Mouse (Mus musculus) regulatory T cell (primary cell): ENCODE results near the gene Got1.
"Not testable (repeated sequence)": the region's sequence is repeated elsewhere in the genome, so short reads cannot be mapped to it uniquely, and the experiment has no call there.

Source experiments
- in situ Hi-C: fragments of 300-600 bp; cut with MboI, MseI; formaldehyde crosslinking; loops from one replicate; pipeline ENCODE4 v1.15.1; 2025; ENCODE audit warnings: high pct_unique_total_duplicates

The Got1 gene

DNA sequence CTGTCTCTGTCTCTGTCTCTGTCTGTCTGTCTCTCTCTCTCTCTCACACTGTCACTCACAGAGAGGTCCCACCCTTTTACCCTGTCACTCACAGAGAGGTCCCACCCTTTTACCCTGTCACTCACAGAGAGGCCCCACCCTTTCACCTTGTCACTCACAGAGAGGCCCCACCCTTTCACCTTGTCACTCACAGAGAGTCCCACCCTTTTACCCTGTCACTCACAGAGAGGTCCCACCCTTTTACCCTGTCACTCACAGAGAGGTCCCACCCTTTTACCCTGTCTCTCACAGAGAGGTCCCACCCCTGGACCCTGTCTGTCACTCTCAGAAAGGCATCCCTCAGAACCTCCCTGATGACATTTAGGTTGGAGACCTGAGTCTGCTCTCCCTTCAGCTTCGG, 31.1 kb downstream of the Got1 start:
- in situ Hi-C loops: not testable (repeated sequence)

DNA sequence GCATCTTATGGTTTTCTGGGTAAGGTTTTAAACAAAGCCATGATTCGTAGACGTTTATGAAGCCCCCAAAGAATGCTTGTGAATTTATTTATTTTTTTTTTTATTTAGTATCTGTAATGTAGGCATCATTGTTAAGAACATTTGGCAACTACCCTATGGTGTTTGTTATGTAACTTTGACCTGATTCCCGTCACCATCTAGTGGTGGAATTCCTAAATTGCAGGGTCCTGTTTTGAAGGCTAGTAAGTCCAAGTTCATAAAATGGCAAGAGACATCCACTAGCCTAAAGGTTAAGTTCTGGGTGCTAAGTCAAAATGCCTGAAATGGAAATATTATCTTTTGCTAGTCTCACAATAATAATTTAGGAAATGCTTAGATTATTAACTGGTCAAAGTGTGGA, 37.0 kb downstream of the Got1 start:
- in situ Hi-C loops: no loop called here

DNA sequence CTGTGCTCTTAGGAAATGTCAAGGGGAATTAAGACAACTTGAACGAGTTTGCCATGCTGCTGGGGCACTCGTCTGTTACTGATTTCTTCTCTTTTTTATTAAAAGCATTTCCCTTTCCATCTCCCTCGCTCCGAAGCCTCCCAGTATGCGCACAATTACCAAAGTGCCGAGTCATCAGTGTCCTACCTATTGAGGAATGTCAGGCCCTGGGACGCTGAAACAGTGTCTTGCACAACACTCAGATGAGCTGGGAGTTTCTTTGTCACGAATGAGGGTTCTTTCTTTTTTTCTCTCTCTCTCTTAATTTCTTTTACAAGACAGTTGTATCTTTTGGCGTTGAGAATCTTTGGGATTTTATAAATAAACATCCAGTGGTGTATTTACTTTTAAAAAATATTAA, 43.9 kb downstream of the Got1 start:
- in situ Hi-C loops: no loop called here

DNA sequence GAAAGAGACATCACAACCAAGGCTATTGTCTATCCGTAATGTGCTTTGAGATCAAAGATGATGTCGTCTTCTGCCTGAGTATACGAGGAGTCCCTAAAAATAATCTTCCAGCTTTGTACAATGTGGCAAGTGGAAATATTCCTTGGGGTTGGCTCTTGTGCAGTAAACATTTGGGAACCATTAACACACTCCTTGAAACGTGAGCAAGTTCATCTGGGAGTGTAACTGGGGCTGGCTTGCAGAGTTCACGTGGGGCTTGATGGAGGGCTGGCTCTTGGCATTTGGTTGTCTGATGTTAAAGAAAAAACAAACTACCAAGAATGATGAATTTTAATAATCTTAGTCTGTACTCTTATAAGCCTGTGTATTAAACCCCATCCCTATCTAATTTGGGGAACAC, 45.0 kb downstream of the Got1 start:
- in situ Hi-C loops: no loop called here

DNA sequence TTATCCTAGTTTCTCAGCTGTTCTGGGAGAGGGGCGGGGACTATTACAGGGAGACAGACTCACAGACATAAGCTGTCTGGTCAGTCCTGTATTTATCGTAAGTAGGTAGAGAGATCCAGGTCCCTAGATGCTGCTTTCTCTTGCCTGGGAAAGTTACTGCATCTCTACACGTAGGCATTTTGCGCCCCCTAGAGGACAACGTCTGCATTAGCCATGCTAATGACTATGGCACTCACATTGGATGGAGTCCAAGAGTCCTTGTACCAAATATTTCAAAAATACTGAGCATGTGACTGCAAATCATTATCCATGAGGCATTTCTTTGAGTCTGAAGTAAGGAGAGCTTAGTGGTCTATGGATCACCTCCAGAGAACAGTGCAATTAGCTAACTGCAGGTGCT, 45.5 kb downstream of the Got1 start:
- in situ Hi-C loops: no loop called here

DNA sequence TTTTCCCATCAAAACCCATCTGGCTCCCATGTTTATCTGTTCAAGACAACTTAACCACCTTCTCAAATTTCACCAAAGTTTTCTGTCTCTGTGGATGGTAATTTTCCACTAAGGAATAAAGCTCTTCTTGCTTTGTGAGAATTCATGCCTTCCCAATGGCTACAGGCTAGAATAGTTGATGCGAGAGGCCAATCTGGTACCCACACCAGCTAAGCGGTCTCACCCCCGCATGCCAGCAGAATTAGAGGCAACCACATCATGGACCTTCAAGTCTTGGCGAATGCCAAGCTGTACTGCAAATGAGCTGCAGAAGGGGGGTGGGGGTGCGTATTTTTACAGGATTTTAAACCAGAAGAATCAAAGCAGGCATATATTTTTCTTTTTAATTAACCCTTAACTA, 47.0 kb downstream of the Got1 start:
- in situ Hi-C loops: no loop called here

DNA sequence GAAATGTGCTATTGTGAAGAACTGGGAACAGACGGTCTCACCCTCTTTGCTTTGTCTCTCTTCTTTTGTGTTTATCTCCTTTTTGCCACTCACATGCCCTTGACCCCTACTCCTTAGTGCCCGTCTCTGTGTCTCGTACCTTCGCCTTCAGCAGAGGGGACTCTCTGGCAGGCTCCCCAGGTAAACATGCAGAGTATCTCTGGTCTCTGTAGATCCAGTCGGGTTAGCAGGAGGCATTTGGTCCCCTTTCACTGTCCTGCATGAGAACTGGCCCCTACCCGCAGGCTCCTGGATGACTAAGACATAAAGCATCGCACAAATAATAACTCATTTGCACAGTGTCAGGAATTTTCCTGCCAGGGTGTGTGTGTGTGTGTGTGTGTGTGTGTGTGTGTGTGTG, 48.3 kb downstream of the Got1 start:
- in situ Hi-C loops: no loop called here

DNA sequence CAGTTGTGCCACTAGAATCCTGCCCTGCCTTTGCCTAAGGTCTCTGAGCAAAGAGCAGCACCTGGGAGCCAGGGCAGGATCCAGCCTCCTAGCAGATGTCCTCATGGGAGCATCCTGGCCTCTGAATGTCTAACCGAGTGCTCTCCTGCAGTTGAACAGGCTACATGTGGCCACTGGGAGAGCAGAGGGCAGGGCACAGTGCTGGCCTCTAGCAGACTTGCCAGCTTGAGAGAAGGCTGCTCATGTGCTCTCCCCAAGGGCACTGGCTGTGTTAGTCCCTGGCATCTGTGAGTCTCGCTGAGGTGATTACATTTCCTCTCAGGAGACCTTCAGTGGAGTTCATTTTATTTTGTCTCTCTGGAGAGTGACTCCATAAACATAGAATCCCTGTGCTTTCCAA, 48.8 kb downstream of the Got1 start:
- in situ Hi-C loops: no loop called here

DNA sequence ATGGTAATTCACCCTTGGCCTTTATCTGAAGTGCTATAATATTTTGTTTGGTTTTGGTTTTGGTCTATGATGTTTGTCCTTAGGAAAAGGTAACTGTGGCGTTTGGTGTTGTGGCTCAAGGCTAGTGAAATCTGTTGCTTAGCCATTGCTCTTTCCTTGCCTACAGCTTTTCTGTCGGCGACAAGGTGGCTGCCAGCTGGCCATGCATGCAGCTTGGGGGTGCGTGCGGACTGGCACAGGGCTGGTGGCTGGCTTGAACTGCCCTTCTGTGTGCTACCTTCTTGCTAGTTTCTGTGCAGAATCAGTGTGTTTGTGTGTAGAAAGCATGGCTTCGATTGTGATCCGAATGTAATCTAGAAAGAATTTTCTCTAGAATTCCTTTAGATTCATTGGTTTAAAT, 51.6 kb downstream of the Got1 start:
- in situ Hi-C loops: no loop called here

DNA sequence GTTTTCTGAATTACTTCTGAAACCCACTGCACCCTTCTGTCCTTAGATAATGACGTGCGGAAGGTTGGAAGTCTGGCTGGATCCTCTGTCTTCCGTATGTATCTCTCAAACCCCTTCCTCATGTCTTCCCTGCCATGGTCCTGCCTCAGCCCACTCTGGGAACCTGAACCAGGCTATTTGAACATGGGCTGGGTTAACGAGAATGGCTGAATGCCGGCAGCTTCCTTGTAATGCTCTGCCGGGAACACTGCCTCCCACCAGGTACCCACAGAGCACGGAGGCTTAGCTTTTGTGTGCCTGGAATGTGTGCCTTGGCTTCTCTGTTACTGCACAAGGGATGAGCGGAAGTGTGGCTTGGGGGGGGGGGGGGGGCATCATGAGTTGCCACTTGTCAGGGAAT, 52.1 kb downstream of the Got1 start:
- in situ Hi-C loops: no loop called here

DNA sequence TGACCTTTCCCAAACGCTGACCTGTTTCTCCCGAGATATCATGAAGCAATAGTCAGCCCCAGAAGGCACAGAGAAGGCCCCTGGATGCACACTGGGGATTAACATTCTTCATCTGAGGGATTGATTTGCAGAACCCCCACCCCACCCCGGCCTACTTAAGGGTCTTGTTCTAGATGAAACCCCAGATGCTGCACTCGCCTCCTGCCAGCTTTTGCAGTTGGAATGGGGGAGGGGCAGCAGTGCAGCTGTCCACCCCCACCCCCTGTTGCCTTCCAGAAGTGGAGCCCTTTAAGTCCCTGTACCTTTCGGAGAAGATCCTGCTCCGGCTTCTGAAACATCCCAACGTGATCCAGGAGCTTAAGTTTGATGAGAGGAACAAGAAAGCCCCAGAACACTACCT, 55.1 kb downstream of the Got1 start:
- in situ Hi-C loops: no loop called here

DNA sequence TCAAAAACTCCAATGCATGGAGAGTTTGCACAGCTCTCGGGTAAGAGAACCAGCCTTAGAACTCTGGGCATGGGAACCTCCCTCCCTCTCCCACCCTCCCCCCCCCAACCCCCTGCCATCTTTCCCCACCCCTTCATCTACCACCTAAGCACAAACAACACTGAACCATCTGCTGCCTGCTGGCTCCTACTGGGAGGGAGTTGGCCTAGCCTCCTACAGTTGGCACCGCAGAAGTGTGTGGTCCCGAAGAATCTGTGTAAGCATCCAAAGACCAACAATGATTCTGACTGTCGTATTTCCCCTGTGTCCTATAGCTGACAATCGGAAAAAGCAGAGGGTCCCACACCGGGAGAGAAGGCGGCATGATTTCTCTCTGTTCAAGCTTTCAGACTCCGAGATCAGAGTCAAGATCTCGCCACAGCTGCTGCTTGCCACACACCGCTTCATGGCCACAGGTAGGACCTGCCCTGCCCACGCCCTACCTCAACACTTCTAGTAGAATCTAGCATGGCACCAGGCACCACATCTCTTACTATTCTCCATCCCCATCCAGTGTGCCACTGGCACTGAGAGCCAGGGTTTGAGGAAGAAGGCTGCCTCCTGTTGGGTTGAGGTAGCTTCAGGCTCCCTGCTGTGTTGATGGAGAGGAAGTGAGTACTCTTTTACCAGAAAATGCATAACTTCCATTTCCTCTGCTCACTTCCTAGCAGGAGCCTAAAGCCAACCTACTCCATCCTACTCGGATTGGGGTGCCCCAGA, 56.3 kb downstream of the Got1 start:
- in situ Hi-C loops: no loop called here

DNA sequence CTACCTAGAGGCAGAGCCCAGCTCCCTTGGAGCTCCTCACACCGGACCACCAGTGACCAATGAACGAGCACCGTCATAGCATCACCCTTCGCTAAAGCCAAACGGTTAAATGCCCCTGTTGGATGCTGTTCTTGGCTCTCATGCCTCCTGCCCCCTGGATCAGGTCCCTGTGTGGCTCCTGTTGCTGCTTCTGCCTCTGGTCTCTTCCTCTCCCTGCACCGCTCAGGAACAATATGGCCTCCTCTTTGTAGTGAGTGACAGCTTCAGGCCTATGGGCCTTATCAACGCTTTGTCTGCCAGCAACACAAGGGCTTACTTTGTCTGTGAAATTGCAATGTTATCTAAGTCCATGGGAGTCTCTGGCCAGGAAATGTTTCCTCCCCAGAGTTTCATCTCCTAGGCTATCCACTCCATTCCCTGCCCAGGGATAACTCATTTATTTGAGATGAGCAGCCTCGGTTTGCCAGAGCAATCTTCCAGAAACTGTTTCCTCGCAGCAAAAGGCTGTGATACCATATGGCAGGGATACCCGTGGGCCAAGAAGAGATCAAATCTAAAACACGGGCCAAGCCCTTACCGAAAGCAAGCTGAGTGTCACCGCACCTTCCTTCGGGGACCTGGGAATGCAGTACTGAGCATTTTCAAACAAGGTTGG, 58.7 kb downstream of the Got1 start:
- in situ Hi-C loops: no loop called here

DNA sequence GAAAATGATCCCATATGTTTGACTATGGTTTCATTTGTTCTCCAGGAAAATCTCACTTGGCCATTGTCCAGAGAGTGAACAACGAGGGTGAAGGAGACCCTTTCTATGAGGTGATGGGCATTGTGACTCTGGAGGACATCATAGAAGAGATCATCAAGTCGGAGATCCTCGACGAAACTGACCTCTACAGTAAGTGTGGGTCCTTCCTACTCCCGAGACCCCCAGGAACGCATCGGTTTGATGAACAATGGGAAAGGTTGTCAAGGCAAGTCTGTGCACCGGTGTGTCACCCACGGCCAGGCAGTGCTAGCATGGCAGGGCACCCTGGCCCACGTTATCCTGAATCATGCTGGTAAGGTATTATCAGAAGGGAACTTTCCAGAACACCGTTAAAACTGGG, 59.3 kb downstream of the Got1 start:
- in situ Hi-C loops: no loop called here

DNA sequence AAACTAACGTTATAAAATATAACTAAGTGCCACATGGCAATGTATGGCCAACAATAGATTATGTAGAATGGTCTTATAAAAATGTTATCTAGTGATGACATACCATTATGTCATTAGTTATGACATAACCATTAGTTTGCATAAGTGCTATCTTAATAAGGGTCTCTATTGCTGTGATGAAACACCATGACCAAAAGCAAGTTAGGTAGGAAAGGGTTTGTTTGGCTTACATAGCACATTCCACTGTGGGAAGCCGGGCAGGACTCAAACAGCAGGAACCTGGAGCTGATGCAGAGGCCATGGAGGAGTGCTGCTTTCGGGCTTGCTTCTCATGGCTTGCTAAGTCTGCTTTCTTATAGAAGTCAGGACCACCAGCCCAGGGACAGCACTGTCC, 60.1 kb downstream of the Got1 start:
- in situ Hi-C loops: no loop called here

DNA sequence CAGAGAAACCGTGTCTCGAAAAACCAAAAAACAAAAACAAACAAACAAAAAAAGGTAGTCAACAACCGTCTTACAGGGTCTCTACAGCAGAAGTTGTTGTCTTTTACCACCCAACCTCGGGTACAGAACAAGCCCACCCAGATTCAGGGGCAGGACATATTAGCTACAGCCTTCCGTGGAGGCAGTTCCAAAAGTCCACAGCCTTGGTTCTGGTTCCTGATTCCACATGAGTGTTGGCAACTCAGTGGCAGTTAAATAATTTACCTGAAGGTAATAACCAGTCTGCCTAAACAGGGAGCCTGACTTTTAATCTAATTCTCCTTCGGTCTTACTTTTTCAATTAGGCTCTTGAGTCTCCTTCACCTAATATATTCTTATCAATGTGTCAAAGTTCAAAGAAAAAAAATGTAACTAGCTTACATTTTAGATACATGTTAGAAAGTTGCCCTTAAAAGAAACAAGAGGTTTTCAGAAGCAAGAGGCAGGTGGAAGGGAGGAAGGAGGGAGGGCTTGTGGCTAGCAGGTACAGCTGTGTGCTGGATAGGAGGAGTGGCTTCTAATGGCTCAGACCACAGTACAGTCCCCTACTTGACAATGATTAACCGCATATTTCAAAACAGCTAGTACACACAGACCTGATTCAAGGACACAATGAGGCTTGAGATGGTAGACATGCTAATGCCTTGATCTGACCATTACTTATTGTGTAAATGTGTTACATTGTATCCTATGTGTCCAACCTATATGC, 60.7 kb downstream of the Got1 start:
- in situ Hi-C loops: no loop called here

DNA sequence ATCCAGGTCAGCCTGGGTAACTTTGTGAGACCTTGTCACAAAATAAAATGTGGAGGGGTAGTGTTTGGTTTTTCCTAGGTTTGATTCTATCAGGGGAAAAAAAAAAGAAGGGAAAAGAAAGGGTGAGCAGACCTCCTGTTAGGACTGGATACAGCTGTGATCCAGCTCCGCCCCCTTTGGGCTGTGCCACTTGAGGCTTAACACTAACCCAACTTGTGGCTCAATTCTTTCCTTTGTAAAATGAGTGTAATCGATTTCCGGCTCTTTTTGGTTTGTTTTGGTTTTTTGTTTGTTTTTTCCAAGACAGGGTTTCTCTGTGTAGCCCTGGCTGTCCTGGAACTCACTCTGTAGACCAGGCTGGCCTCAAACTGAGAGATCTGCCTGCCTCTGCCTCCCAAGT, 62.3 kb downstream of the Got1 start:
- in situ Hi-C loops: no loop called here

DNA sequence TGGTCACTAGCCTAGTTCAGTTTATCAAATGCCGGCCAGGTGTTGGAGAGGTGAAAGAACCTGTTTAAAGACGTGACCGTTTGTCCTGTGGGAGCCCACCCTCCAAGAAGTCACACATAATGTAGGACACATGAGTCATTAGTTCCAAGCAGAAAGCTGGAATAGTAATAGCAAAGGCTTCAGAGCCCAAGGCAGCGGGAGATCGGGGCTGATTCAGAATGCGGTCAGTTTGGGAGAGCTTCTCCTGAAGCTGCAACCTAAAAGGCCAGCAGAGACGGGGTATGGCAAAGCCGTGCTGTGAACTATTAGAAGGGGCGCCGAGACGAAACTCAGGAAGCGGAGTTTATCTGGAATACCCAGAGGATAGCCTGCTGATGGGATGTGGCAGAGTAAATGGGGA, 63.9 kb downstream of the Got1 start:
- in situ Hi-C loops: no loop called here

DNA sequence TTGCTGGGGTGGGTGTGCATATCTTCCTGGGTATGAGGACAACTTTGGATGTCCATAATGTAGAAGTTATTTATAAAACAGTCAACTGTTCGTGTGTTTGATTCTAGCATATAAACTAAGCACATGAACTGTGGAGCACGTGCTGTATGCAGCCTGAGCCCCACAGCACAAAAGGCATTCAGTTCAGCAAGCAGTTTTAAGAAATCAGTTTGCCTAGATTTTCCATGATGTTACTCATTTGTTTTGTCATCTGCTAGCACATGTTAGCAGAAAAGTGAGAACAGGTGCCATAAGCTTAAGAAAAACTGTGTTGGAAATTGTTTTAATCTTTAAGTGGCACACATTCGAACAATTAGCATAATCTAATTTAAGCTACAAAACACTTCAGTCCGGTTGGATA, 64.5 kb downstream of the Got1 start:
- in situ Hi-C loops: no loop called here

DNA sequence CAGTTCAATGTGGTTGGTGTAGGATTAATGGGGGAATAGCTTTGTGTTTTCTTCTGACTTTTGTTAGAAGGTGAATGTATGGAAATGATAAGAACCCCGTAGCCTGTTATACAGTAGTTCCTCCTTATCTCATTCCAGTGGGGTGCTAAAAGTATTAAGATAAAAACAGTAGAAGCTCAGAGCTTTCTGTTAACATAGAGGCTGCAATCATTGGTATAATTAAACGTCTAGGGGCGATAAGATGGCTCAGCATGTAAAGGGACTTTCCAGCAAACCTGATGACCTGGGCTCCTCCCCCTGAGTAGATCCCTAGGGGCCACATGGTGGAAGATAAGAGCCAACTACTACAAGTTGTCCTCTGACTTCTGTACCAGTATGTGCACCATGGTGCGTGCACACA, 71.4 kb downstream of the Got1 start:
- in situ Hi-C loops: no loop called here

DNA sequence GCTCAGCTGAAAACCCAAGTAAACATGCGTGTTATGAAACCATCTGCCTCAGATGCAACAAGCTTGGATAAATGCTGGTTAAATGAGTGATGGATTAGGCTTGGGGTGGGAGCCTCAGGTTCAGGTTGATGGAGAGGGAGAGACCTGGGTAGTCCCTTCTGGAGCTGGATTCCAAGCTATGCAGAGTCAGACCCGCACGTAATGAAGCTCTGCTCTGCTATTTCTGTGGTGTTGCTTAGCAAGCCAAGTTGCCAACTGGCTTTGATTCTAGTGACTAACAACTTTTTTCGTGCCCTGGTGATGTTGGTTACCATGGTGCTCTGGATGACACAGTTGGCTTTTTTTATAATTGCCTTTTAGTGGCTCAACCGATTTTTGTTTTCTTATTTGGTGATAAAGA, 72.2 kb downstream of the Got1 start:
- in situ Hi-C loops: no loop called here

DNA sequence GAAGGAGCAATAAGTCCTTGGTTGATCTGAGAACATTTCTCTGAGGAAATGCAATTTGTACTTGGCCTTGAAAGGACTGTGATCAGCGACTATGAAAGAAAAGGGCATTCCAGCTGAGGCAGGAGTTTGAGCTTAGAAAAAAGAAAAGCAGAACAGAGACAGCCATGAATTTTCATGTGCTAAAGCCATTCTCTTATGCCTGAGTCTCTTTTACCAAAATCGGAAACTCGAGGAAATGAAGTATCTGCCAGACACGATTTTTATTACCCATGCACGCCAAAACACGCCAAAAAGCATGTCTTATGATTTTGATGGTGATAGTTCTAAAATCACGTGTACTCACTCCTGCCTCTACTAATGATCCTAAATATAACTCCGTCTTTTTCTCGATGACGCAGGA, 72.8 kb downstream of the Got1 start:
- in situ Hi-C loops: no loop called here
